Mouse (Mus musculus): ENCODE measurements around the gene Twf2.
"Not testable (repeated sequence)": the region's sequence is repeated elsewhere in the genome, so short reads cannot be mapped to it uniquely, and the experiment has no call there.

Gene Twf2

DNA sequence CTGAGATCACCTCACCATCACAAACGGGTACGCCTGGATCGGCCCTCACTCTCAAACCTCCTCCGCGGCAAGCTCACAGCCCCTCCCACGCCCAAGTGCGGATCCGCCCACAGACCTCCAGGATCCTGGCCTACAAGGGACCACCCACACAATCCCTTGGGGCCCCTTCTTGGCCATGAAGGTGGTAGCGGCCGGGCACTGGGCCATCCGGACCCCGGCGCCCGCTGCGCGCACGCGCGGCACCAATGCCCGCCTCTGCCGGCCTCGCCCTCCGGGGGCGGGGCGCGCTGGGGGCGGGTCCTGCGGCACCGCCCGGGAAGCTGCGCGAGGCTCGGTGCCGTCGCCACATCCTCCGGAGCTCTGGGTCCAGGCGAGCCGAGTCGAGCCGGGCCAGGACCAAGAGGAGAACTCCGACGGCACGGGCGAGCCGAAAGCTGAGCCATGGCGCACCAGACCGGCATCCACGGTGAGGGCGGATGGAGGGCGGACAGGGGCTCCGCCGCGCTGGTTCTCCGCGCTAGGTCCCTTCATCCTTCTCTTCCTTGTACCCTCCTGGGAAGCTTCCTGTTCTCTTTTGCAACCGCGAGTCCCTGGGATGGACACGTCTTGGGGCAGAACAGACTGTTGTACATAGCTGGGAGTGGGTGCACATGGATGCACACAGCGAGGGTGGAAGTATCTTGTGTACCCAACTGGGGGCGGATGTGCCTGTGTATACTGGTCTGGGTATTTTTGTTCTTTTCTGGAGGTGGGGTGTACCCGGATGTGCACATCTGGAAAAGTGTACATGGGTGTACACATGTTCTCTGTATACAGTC is at the start of gene Twf2:
Gene Twf2, plus strand, starts transcription at position 290 of the 818 bp plus-strand sequence.
- DNase-seq (ENCODE audit: low read depth, low spot score) = peak; percentile 50

DNA sequence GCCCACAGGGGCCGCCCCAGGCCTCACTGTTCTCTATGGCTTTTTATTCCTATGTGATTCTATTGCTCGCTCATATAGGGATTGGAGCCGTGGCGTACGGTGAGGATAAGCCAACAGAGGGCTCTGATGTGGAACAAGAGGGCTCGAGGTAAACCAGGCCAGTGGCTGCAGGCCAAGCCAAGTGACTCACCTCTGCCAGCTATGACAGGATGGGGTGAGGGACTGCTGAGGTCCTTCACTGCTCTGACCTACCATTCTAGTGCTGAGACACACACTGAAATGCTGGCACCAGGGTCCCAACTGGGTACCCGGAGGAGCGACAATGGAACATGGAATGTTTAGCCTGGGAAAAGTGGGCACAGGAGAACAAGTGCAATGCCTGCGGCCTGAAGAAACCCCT is 48.8 kb upstream of the Twf2 start:
- DNase-seq (ENCODE audit: low read depth, low spot score) = no peak

DNA sequence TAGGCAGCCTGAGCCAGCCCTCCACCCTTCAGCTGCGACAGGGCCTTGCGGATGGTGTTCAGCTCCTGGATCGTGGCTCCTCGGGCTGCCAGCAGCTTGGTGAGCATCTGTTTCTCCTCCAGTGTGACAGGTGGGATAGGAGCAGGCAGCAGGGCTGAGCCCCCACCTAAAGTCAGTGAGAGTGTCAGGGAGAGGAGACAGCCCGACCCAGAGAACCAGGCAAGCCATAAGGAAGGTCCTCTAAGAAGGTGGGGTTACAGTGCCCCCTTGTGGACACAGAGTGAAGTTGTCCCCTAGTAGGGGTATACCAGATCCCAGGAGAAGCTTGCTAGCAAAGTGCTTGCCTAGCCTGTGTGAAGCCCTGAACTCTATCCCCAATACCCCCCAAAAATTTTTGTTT is 46.5 kb upstream of the Twf2 start:
- DNase-seq (ENCODE audit: low read depth, low spot score) = peak; percentile 16

DNA sequence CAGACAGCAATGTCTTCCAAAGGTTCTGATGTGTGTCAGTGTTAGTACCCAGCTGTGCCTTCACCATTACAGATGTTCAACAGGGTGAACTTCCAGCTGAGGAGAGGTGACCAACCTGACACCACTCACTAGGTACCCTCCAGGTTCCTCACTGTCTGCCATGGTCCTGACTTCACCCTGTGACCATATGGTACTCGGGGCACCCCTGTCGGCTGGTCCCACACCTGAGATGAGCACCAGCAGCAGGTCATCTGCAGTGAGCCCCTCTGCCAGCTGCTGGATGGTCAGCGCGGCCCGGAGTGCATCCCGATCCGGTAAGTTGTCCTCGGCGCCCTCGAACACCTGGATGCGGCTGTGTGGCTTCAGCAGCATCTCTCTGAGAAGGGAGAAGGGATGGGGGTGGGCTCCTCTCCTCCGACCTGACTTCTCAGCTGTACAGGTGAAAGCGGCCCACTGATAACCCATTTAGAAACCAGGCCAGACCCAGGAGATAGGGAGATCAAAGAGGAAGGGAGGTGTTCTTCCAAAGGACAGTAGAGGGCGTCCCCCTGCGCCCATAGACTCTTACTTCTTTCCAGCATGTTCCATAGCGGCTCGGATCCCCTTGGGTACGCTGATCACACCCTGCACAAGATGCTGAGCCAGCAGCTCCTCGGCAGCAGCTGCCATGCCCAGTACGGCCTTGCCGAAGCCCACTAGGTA is 45.8 kb upstream of the Twf2 start:
- no peak for DNase-seq (ENCODE audit: low read depth, low spot score)

DNA sequence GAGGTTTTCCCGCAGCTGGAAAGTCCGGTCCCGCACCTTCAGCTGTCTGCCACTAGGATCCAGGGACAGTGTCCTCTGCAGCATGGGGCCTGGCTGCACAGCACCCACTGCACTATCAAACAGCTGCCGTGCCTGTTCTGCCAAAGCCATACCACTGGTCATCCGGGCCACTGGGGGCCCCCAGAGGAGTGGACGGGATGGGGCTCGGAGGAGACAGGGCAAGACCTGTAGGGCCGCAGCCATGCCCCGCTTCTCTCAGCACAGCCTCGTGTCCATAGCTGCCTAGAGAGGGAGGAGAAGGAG is 45.3 kb upstream of the Twf2 start:
- DNase-seq (ENCODE audit: low read depth, low spot score) = no peak

DNA sequence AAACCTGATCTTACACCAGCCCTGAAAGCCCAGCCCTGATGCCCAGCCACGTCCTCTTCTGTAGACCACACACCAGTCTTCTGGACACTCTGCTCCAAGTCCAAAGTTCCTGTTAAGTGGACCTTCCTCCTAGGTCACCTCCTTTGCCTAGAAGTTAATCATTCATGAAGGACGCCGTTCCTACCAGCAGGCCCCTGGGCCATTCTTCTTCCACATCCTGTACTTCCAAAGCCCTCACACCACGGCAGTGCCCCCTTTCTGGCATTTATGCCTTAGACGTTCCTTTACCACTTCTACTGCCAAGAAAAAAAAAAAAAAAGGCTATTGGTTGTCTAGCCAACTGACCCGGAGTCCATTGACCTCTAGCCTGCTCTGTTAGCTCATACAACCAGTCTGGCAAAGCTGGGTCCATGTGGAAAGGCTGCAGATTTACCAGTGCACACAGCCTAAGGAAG is 44.8 kb upstream of the Twf2 start, which contains the start of gene Glyctk:
Gene Glyctk, minus strand, starts transcription at position 102 of the 455 bp plus-strand sequence.
- DNase-seq (ENCODE audit: low read depth, low spot score) = no peak

DNA sequence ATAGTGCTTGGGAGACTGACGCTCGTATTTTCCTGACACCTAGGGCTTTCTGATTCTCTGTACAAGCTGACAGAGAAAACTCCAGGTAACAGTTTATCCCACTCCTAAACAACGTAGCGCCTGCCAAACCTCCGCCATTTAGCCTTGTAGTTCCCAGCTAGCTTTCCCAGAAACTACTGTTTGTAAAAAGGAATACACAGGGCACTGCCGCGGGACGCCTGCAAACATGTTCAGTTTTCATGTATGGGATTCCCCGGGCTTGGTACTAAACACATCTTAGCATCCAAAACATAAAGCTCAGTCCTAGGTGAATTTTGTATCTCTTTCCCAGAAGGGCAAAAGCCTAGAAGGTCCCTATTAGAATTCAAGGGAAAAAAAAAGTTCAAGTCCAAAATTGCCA is 43.7 kb upstream of the Twf2 start:
- no peak for DNase-seq (ENCODE audit: low read depth, low spot score)

DNA sequence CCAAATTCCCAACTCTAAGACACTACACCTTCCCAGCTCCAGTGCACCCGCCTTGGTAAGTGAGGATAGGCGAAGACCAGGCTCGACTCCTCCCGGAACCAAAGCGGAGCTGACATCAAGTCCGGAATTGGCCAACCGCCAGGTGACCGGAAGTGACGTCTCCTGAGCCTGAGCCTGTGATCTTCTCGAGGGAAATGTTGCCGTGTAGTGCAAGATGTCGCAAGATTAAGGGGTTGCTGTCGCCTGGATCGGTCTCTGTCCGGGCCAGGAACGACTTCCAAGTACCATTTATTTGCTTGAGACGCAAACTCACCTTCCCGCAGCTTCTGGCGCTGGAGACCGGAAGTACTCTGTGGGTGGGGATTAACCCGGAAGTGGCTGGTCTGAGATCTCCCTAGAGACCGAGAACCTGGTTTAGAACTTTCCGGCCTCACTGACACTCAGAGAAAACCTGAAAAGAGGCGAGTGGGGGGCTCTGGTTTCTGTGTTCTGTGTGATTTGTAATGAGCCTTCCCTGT is 43.1 kb upstream of the Twf2 start:
- peak; percentile 94 for DNase-seq (ENCODE audit: low read depth, low spot score)

DNA sequence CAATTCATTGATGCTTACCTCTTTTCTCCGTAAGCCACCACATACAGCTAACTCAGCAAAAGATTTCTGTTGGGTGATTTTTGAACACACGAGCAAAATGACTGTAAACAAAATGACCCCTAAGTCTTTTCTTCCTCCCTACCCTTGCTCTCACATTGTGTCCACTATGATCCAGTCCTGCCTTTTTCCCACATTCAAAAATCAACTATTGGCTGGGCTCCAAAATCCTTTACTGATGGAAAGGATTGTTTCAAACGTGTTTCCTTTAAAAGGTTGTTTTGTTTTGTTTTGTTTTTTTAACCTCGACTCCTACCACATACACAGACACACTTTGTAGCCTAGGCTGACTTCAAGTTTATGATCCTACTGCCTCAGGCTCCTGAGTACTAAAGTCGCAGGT is 42.5 kb upstream of the Twf2 start:
- DNase-seq (ENCODE audit: low read depth, low spot score) = no peak

DNA sequence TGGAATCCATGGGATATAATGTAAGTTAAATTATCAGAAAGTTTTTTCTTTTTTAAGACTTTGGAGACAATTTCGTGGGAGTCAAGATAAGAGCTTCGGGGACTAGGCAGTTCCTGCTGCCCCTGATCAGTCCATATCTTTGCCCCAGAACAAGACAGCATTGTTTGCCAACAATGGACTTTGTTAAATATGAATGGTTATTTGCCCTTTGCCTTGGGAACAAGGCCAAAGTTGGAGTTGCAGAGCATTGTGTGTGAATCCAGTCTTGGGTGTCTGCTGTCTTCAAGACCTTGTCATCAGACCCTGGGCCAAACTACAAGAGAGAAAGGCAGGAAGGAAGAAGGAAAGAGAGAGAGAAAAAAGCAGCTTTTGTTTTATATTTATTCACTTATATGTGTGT is 36.2 kb upstream of the Twf2 start:
- DNase-seq (ENCODE audit: low read depth, low spot score) = no peak

DNA sequence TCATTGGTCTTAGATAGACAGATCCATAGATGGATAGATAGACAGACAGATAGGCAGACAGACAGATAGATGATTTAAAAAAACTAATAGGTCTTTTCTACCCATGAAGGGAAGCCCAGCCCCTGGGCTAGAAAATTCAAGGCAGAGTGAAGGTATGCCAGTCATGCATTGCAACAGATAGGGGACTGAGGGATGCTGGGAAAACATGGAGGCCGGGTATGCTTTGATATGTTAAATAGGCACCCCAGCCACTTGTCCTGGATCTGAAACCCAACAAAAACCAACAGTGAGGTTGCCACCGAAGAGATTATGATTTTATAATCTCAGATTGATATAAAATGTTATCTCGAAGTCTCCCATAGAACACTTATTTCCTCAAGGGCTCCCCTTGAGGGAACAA is 35.7 kb upstream of the Twf2 start:
- no peak for DNase-seq (ENCODE audit: low read depth, low spot score)

DNA sequence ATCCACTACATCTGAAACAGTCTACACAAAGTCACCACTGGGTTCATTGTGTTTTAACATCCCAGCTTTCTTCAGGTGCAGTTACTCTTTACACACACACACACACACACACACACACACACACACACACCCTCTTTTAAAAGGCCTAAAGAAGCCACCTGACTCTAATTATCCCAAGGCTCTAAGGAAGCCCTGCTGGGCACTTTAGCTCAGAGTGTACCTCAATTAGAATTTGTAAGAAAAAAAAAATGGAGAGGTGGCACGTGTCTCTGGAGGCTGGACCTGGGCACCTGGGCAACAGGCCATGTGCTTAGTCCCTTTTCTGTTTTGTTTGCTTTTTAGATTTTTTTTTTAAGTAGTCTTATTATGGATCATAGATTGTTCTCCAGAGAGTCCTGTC is 35.2 kb upstream of the Twf2 start:
- no peak for DNase-seq (ENCODE audit: low read depth, low spot score)

DNA sequence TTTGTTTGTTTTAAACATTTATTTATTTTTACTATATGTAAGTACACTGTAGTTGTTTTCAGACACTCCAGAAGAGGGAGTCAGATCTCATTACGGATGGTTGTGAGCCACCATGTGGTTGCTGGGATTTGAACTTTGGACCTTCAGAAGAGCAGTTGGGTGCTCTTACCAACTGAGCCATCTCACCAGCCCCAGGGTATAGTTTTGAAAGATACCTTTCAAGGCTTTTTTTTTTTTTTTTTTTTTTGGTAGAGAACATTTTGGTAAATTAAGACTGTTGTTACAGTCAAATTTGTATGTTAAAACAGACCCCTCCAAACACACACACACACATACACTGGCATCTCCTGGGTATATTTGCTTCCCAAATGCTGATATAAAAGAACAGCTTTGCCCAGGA is 33.9 kb upstream of the Twf2 start:
- DNase-seq (ENCODE audit: low read depth, low spot score) = not testable (repeated sequence)

DNA sequence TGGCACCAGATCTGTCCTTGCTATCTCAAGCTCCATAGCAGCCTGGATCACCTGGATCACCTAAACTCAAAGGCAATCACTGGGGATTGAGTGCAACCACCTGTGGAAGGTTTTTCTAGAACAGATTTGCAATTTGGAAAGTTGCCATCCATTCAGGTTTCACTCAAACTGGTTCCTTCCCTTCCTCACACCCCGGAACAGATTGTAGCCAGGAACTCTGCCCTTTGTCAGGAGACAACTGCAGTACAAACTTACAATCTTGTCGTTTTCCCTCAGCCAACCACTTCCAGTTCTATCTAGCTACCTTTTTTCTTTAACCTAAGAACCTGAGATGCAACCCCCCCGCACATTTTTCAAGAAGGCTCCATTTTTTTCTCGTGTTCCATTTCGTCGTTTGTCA is 33.0 kb upstream of the Twf2 start:
- no peak for DNase-seq (ENCODE audit: low read depth, low spot score)

DNA sequence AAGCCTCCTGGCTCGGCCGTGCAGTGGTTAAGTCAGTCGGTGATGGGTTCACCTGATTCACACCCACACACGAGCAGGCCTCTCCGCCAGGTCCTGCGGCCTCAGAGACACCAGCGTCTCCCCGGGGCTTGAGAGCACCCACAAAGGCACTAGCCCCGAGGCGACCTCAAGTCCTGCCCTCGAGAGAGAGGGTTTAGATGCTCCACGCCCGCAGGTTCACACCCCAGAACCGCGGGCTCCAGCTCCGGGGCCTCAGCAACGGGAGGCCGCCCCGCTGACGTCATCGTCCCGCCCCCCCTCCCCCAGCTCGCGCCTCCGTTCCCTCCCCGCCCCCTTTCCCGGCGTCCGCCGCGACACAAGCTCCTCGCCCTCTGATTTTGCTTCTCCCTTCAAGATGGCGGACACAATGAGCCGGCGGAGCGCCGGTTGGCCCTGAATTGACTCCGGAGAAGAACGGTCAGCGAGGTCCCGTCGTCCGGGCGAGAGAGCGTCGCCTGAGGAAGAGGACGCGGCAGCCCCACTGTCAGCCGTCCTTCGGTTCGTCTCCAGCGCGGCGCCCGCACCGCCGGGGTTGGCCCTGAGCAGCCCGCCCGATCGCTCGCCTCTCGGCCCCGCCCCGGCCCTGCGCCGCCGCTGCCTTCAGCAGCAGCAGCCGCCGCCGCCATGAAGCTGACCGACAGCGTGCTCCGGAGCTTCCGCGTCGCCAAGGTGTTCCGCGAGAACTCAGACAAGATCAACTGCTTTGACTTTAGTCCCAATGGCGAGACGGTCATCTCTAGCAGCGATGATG is 32.2 kb upstream of the Twf2 start, which contains the start of gene Wdr82:
Gene Wdr82, plus strand, starts transcription at position 373 of the 790 bp plus-strand sequence.
- DNase-seq (ENCODE audit: low read depth, low spot score) = peak; percentile 85

DNA sequence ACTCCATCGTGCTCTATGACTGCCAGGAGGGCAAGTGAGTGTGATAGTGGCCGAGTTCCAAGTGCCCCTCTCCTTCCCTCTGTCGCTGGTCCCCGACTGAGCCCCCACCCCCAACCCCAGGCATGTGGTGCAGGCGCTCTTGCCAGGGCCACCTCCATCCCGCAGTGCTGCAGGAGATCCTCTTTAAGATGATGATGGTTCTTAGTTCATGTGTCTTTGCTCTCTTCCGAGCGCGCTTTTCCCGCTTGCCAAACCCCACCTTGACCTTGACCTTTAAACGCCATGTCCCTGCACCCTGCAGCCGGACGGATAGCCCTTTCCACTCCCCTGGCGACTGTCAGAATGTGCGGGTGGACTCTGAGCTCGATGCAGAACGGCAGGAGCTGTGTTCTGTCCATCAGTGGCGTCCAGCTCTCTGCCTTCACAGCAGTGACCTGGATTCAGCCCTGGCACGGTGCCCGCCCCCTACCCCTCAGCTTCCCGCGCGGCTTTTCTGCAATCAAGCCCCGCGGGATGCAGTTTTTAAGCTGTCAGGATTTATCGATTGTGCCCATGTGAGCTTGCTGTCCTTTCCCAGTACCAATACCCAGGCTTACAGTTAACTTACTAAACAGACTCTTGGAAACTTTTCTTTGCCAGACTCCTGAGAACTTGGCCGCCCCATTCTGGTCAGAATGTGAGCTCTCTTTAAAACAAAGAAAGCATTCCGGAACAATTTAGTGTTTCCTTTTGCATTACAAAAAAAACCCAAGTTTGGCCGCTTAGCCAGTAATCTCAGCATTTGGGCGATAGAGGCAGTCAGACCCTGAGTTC is 31.4 kb upstream of the Twf2 start:
- DNase-seq (ENCODE audit: low read depth, low spot score) = peak; percentile 30

DNA sequence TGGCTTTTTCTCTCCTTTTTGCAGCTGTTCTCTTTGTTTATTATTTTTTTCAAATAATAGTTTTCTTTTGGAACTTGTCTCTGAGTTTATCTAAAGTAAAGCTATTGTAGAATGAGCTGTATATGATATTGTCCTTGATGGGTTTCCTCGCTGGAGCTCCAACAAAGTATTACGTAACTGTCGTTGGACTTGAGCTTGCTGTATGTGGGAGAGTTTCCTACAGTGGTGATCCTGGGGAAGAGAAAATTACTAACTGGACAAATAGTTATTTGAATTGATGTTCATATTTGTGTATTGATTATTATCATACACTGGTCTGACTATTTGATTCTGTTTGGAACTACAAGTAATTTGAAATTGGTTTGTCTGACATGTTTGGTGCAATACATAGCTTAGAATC is 30.4 kb upstream of the Twf2 start:
- DNase-seq (ENCODE audit: low read depth, low spot score) = no peak

DNA sequence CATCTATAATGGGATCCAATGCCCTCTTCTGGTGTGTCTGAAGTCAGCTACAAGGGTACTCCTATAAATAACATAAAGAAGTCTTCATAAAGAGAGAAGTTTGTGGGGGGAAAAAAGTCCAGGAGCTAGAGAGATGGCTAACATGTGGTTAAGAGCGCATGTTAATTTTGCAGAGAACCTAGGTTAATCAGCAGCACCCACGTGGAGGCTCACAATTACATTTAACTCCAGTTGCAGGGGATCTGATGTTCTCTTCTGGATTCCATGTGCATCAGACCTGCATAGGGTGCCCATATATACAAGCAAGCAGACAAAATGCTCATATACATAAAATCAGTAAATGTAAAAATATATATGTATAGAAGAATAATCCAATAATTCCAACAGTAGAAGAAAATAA is 29.5 kb upstream of the Twf2 start:
- DNase-seq (ENCODE audit: low read depth, low spot score) = no peak

DNA sequence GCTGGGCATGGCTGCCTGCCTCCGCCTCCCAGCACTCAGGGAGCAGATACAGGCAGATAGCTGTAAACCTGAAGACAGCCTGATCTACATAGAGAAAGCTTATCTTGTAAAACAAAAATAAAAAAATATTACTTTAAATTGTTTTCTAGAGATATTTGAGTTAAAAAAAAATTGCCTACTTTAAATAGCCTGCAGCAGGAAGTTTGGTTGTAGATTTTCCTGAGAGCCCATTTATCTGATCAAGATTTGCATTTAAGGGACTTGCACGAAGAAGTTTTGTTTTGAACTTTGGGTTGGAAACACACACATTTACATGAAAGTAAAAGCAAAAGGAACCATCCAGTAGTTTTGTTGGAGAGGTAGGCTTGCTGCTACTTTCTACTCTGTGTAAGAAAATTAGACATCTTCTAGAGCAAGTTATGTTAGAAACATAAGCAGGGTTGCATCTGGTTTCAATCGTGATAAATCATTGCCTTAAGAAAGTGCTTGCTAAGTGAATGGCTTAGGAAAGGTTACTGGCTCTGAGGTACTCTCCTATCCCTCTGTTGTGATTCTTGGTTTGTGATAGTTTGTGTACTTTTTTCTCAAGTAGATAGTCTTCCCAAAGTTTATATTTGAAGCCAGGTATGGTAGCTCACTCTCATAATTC is 27.2 kb upstream of the Twf2 start:
- no peak for DNase-seq (ENCODE audit: low read depth, low spot score)

DNA sequence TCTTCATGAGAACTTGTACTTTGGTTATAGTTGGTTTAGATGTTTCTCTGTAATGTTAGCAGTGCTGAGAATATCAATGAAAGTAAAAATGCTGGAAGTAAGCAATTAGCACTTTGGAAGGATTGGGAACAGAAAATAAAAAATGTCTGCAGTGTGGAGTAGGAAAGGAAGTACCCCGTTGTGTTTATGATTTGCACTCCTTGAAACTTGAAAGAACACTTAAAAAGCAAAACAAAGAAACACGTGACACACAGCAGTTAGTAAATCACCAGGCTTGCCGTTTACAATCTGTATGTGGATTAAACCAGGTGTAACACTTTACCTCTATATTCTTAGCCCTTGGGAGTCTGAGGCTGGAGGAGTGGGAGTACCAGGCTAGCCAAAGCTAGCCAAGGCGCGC is 26.1 kb upstream of the Twf2 start:
- DNase-seq (ENCODE audit: low read depth, low spot score) = no peak

DNA sequence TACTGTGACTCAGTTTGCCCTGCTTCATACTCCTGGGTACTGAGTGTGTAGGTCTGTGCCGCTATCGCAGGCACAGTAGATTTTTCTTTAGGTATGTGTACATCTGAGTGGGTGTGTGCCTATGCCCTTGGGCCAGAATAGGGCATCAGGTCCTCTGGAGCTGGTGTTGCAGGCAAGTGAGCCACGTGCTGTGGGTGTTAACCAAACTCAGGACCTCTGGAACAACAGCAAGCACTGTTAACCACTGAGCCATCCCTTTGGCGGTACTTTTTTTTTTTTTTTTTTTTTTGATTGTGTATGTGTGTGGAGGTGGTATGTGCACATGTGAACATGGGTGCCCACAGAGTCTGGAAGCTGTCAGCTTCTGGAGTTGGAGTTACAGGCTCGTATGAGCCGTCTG is 25.1 kb upstream of the Twf2 start:
- no peak for DNase-seq (ENCODE audit: low read depth, low spot score)
